Mouse (Mus musculus): Measurements from ENCODE around the gene Adat2.

The Adat2 gene

DNA sequence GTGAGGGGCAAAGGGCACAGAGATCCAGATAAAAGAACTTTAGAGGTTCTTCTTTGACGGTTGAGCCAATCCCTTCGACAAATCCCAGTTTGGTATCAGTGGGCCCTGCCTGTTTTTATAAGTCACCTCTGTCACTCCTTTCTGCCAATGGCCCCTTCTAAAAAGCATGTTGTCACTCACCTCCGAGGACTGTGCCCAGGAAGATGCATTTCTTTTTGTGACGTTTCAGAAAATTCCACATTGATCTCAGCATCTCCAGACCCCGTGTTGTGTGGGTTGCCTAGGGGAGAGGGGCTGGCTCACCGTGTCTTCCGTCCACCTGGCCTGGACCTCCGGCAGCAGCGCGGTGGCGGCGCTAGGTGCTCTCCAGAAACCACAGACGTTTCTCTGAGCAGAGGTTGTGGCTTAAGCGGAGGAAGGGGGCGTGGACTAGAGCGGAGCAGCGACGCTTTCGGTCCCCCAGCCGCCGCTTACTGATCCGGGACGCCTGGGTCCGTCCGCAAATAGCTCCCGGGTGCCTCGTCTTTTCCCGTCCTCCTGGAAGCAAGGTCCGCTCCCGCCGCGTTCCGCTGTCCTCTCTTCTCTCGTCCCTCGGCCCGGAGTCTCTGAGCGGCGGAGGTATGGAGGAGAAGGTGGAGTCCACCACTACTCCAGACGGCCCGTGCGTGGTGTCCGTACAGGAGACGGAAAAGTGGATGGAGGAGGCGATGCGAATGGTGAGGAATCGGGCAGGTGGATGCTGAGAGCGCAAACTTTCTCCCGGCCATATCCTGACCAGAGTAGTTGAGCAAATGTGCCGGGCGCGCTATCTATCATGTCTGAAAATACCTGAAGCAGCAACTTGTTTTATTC lies at the start of gene Adat2, which contains the start of gene Pex3:
TSS of gene Adat2 (plus strand) at position 249 of the 852 bp plus-strand sequence.
TSS of gene Pex3 (minus strand) at position 497 of the 852 bp plus-strand sequence.
- ATAC-seq (ENCODE audit: low TSS enrichment): peak; percentile 96

- no peak for ATAC-seq (ENCODE audit: low TSS enrichment)
Measured at GRCm38 (mm10) chr10:13521857-13522256, 30.8 kb upstream of the Adat2 start.

DNA sequence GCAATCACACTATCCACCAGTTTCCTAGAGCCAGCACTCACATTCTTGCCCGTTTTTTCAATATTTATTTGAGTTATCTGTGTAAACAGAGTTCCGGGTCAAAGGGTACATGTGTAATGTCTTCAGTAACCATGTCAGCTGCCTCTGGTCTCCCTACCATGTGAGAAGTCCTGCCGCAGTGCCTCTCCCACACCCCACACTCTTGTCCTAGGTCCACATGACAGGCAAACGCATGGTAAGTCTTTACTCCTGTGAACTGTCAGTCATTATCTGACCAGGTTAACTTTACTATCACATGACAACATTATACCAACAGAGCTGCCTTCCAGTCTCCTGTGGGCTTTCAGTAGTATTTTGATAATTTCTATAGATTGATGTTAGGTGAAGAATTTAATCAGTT lies 24.5 kb upstream of the Adat2 start:
- no peak for ATAC-seq (ENCODE audit: low TSS enrichment)

GRCm38 (mm10) chr10:13534751-13535150 lies 17.9 kb upstream of the Adat2 start:
- ATAC-seq (ENCODE audit: low TSS enrichment): no peak

DNA sequence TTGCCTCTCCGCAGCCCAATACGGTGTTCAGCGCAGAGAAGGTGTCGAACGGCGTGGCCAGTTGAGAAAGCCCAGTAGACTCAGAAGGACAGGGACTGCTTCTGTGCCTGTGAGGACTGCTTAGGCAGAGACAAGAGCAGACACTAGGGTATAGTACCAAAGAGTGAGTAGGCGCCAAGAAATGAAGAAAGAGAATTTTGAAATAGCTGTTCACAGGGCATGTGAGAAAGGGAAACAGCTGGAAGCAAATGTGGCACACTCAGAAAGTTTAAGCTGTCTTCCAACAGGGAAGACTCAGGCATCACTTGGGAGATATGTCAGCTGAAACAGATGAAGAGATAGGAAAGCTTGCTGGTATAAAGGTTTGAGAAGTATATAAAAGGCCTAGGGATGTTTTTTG lies 16.0 kb upstream of the Adat2 start:
- ATAC-seq (ENCODE audit: low TSS enrichment): no peak

DNA sequence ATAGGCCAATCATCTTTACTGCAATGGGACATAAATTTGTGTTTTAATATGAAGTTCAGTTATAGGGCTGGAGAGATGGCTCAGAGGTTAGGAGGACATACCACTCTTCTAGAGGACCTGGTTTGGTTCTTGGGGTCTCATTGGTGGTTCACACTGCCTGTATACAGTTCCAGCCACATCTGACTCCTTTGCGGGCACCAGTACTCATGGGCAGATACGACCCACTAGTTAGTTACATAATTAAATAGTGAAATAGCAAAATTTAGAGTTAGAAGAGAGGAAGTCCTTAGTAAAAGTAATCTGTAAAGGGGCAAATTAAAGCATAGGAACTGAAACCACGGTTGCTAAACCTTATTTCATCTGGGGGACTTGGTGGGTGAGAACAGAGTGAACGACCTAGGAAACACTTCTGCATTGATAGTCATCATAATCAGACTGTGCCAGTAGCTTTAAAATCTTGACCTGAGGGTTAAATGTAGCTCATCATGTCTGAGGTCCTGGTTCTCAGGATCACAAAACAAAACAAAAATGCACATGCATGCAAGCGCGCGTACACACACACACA lies 12.8 kb upstream of the Adat2 start:
- ATAC-seq (ENCODE audit: low TSS enrichment): no peak

DNA sequence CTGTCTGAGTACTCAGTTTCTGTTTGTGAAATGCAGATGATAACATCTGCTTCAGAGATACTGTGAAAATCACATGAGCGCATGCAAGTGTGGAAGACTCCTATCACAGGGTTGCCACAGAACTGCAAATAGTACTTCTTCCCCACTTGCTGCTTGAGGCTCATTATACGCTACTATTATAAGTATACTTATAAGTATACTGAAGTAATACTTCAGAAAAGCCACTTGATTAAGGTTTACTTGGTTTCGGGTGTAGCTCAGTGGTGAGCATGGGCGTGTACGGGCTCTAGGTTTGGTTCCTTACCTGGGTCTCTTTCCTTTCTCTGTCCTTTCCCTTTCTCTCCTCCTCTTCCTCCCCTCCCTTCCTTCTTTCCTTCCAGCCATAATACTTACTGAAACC lies 11.0 kb upstream of the Adat2 start:
- no peak for ATAC-seq (ENCODE audit: low TSS enrichment)

- peak; percentile 45 for ATAC-seq (ENCODE audit: low TSS enrichment)
Measured at GRCm38 (mm10) chr10:13553498-13553985, 848 bp downstream of the Adat2 start.

GRCm38 (mm10) chr10:13554316-13554715 lies 1.6 kb downstream of the Adat2 start:
- ATAC-seq (ENCODE audit: low TSS enrichment): no peak

DNA sequence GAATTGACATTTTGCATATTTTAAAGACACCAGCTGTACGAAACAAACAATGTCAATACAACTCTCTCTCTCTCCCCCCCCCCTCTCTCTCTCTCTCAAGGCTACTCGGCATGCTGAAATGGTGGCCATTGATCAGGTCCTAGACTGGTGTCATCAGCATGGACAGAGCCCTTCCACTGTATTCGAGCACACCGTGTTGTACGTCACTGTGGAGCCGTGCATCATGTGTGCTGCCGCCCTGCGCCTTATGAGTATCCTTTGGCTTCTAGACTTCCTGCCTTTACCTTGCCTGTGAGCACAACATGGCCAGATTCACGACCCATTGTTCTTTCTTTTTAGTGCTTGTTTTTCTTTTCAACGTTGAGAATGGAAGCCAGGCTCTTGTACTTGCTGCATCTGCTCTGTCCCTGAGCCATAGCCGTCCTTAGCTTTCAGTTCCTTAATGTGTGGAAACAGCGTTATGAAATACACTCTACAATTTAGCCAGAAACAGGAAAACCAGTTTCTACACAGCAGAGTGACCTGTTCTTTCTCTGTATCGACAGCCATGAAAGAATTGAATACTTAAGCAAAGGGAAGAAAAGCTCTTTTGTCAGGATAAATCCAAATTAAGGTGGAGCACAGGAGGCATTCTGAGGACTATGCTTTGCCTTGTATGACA lies 7.5 kb downstream of the Adat2 start:
- no peak for ATAC-seq (ENCODE audit: low TSS enrichment)

DNA sequence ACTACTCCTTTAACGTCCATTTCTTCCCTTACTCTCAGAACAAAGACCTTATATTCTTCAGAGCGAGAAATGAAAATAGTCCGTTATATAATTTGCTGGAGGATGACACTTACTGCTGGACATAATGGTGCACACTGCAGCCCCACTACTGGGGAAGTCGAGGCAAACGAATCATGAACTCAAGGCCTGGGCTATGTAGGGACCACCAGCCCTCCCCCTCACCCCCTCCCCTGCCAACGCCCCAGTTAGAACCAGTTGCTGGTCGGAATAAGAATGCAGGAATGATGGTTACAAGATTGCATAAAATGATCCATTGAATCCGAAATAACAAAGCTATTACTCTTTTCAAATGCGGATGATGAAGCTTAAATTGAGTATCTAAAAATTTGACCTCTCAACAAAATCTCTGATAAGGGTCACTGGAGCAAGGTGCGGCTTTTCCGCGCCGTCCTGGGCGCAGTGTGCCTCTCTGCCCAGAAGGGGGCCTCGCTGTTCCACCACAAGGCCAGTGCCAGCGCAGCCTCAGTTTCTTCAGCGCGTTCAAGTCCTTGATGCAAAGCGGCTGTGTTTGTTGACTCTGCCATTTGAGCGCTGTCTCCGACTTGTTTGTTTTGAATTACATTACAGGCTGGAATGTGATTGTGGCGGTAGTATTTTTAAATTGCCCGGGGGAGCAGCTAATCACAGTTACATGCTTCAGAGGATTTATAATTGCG lies 11.8 kb downstream of the Adat2 start:
- ATAC-seq (ENCODE audit: low TSS enrichment): peak; percentile 79

DNA sequence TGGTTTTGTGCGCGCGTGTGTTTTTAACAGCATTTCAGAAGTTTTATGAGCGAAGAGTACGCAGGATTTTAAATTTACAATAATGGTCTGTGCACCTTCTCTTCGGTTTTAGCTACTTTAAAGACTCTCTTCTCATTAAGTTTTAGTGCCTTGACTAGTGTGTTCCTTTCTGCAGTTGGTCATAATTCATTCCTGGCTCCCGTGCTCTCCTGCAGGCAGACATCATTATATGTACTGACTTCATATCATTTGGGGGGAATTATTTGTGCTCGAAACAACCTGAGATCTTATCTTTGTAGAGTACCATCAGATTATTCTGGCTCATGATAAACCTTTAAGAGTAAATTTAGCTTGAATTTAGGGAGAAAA lies 12.4 kb downstream of the Adat2 start:
- ATAC-seq (ENCODE audit: low TSS enrichment): peak; percentile 18

DNA sequence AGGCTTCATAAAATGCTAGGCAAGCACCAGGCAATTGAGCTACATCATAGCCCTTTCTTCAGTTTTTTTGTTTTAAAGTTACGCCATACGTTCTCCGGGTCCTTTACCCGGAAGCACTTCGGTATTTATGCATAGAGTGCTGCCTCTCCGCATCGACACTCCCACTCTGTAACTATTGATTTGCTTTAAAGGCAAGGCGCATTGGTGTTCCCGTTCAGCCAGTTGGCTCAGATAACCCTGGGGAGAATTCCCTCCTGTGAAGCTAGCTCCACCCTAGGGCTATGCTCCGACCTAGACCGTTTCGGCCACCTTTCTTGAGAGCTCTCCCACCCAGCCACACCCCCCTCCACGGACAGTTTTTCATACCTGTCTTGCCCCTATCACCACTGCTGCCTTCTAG lies 13.7 kb downstream of the Adat2 start:
- no peak for ATAC-seq (ENCODE audit: low TSS enrichment)

DNA sequence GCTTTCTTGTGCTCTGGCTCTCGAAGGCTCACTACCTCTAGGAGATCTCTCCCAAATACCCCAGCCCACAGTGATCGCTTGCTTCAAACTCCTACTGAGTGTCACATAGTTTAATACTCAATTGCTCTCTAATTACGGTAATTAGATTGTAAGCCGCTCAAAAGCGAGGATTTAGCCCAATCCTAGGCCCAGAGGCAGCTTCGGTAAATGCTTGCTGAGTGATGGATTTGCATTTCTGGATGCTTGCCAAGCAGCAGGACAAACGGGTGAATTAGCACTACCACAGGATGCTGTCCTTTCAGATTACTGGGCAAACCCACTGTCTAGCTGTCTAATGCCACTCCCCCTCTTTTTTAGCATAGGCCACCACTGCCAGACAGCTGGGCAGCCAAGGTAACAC lies 17.1 kb downstream of the Adat2 start:
- ATAC-seq (ENCODE audit: low TSS enrichment): no peak

GRCm38 (mm10) chr10:13570697-13571538 lies 18.2 kb downstream of the Adat2 start:
- no peak for ATAC-seq (ENCODE audit: low TSS enrichment)

DNA sequence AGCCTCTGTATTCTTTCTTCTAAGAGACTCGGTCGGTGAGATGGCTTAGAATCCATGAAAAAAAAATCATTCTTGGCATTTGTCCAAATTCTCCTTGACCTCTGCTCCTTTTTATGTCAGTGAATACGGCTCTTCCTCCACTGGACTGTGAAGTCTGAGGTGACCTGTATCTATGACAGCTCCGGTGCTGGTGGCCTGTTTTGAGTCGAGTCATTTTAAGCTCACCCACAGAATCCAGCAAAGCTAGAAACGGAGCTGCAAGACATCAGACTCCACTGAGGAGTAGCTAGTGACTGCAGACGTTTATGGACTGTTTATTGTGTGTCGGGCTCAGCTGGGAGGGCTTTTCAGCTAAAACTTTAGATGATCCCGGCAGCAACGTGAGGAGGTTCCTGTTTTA lies 19.3 kb downstream of the Adat2 start:
- peak; percentile 62 for ATAC-seq (ENCODE audit: low TSS enrichment)

DNA sequence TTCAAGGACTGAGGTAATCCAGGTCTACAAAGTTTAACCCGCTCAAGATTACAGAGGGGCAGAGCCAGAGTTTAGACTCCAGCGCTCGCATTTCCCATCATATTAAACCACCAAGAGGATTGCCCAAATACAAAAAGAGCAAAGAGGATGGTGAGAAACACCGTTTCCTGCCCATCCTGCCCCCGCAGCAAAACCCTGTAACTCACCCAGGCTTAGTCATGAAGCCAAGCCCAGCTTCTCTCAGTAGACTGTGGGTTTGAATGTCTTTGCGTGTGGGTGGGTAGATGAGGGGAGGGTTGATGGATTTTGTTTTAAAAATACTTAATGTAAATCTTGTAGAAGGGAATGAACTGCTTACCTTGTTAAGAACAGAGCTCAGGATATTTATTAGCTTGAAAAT lies 19.7 kb downstream of the Adat2 start:
- peak; percentile 71 for ATAC-seq (ENCODE audit: low TSS enrichment)

GRCm38 (mm10) chr10:13577123-13577522 lies 24.4 kb downstream of the Adat2 start:
- ATAC-seq (ENCODE audit: low TSS enrichment): no peak

- ATAC-seq (ENCODE audit: low TSS enrichment): peak; percentile 95
Measured at GRCm38 (mm10) chr10:13587914-13588313, 35.2 kb downstream of the Adat2 start.

- no peak for ATAC-seq (ENCODE audit: low TSS enrichment)
Measured at GRCm38 (mm10) chr10:13592196-13592595, 39.5 kb downstream of the Adat2 start.

GRCm38 (mm10) chr10:13593529-13593928 lies 40.8 kb downstream of the Adat2 start:
- ATAC-seq (ENCODE audit: low TSS enrichment): 0 out of 2 replicates have a peak, but pooled peaks have one; percentile 27

Data from frontal cortex, adult (tissue).